Mouse (Mus musculus): ENCODE data around the gene Gpr160.

Gpr160 gene

DNA sequence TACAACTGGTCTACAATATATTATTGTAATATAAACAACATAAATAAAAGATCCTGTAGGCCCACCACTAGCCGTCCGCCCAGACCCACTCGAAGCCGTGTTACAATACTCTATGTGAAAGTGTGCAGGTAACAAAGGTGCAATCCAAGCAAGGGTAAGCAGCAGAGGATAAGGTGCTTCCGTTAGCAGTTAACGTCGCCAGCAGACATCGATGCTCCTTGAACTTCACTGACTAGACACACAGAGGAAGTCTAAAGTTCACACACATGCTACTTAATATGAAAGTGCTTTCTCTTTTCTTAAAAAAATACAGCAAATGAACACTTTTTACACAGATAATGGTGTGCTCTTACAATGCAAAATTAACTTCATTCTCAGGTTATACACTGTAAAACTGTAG, 43.7 kb downstream of the Gpr160 start:
- DNase-seq (ENCODE audit: low spot score in 2 of 2) = no peak

- DNase-seq (ENCODE audit: low spot score in 2 of 2) = no peak
Observed at GRCm38 (mm10) chr3:30904658-30905057, 48.9 kb downstream of the Gpr160 start.

- DNase-seq (ENCODE audit: low spot score in 2 of 2) = no peak
Observed at GRCm38 (mm10) chr3:30917160-30917559, 61.4 kb downstream of the Gpr160 start.

- DNase-seq (ENCODE audit: low spot score in 2 of 2) = no peak
Observed at GRCm38 (mm10) chr3:30927664-30928063, 71.9 kb downstream of the Gpr160 start.

GRCm38 (mm10) chr3:30929828-30930227, 74.1 kb downstream of the Gpr160 start:
- DNase-seq (ENCODE audit: low spot score in 2 of 2) = no peak

GRCm38 (mm10) chr3:30934384-30934783, 78.6 kb downstream of the Gpr160 start:
- DNase-seq (ENCODE audit: low spot score in 2 of 2) = no peak
